Mouse (Mus musculus): ENCODE measurements at regions not wholly inside any gene's neighbourhood (a gene's known extent, or its start where the extent isn't known, plus 50 kb on each side); places are given as distances from the start of the nearest gene placed in this dataset.
"Not testable (repeated sequence)": the region's sequence is repeated elsewhere in the genome, so short reads cannot be mapped to it uniquely, and the experiment has no call there.

DNA sequence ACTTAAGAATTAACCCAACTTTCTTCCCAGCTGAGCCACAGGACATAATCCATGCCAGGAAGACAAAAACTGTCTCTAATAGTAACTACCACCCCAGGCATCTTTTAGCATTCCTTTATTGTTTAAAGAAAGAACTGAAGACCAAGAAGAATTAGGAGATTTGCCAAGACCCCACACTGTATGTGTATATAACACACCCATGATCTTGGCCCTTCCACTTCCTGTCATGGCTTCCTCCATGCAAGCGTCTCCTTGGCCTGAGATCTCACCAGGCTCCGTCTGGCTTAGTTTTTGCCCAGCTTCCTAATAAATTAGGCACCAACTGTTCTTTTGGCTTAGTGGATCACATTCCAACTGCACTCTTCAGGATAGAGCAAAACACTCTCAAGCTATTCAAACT is 215.9 kb upstream of the Tenm4 start:
- no peak for DNase-seq (ENCODE audit: low spot score)

DNA sequence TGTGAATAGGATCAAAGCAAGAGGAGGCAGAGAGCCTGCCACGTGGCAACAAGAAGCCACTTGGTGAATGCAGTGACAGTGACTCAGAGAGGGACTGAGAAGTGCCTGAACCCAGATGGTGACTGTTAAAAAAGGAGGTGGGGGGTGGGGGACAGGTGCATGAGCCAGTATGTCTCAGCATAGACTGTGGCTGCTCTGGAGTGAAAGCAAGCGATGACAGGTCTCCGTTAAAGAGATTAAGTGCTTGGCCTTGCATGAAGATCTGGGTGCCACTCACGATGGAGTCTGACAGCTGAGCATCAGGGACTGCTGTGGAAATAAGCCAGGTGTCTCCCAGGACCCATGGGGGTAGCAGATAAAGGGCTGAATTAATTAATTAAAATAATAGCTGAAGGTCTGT is 212.0 kb upstream of the Tenm4 start:
- no peak for DNase-seq (ENCODE audit: low spot score)

DNA sequence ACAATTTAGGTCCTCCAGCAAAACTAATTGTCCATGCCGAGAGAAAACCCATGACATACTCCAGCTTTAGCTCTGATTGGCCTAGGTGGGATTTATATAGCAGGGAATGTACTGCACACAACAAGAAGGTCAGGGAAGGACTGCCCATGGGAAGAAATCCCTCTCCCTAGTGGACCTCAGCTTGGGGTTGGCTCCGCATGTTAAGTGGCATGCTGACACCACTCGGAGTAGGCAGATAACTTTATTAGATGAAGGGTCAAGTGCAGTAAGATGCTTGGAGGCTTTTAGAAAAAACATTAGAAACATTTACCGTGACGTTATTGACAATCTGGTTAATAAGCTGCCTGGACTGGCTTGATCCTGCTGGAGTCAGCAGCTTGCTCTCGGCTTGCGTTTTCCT is 199.2 kb upstream of the Tenm4 start:
- no peak for DNase-seq (ENCODE audit: low spot score)

DNA sequence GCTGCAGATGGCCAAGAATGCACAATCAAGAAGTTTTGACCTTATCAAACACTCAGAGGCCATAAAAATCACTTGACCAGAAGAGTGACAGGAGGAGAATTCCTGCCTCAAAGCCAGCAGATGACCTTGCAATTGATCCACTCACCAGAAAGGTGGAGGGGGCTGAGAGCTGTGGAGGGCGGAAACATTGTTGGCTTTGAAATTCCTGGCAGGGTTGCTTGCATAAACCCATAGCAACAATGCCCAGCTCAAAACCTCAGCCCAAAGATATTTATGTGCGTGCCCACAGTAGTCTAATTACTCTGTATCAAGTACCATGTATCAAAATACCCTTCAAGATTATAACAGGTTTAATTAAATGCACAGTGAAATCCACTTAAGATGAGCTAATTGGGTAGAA is 197.0 kb upstream of the Tenm4 start:
- no peak for DNase-seq (ENCODE audit: low spot score)

DNA sequence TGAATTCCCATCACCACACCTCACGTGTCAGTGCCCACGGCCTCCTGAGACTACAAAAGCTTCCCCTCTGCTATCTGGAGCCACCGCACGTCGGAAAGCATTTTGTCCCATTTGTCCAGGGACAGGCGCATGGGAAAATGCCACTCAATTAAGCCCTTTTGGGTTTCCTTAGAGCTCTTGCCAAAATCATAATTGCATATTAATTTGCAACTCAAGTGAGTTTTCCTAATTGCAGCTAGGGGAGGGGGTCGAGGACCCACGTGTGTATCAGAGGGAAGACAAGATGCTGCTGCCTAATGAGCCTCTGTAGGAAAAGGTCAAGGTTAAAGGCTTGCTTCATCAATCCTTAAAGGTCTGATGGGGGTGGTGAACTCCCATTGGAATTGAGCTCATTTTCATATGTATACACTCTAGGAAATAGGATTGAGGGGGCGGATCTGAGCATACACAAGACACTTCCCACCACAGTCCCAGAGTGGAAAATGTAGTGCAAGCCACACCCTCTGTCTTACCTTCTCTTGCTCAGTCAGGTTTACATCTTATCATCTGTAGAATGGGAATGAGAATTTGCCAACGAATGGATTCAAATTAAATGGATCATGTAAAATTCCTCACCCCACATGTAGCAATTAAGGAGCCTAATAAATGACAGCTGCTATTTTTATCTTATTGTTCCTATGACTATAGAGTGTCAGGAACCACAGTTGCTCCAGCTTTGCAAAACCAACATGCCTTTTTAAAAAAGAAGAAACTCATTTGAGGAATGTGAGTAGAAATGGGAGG is 179.6 kb upstream of the Tenm4 start:
- DNase-seq (ENCODE audit: low spot score): no peak

DNA sequence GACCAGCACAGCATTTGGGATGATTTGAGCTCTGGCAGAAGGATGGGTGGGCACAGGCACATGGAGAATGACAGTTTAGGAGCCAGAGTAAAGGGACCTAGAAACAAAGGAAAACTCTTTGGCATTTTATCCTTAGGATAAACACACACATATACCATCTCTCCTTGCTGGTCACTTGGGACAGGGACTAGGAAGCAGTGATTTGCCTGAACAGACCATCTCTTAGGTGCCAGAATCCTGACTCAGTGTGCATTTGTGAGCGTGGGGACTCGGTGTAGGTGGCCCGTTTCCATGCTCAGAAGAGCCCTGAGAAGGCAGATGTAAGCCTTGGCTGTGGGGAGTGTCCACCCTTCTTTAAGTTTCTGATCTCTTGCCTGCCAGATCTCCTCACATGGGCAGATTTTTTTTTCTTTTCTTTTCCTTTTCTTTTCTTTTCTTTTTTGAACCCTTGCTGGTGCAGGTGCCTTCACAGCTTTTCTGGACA is 179.0 kb upstream of the Tenm4 start:
- DNase-seq (ENCODE audit: low spot score): no peak

DNA sequence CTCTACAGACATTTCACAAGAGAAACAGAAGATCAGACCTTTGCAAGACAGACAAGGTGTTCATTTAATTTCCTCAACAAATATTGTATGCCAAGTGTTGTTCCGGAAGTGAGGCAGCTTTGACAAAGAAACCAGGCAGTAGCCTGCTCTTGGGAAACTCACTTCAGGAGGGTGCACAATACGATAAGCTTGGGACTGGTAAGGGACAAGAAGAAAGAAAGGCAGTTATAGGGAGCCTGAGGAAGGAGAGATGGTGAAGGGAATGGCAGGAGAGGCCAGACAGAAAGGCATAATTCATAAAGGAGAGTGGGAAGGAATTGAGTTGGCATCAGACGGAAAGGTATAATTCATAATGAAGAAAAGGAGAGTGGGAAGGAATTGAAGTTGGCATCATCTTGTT is 178.5 kb upstream of the Tenm4 start:
- DNase-seq (ENCODE audit: low spot score): no peak

DNA sequence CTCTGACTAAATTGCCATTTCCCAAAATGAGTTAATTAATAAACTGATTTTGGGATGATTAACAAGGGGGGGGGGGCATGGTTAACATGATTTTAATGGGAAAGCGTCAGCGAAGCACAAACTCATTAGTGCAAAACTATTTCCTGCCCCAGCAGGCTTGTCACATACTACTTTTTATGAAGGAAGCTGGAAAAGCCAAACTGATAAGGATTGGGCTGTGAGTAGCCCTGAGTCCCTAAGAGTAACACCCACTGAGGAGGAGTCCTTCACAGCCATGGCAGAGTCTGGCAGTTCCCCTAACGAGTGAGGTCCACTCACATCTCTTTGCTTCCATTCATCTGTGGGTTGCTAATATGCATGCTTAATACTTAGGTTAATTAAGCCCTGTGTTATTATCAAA is 173.9 kb upstream of the Tenm4 start:
- no peak for DNase-seq (ENCODE audit: low spot score)

DNA sequence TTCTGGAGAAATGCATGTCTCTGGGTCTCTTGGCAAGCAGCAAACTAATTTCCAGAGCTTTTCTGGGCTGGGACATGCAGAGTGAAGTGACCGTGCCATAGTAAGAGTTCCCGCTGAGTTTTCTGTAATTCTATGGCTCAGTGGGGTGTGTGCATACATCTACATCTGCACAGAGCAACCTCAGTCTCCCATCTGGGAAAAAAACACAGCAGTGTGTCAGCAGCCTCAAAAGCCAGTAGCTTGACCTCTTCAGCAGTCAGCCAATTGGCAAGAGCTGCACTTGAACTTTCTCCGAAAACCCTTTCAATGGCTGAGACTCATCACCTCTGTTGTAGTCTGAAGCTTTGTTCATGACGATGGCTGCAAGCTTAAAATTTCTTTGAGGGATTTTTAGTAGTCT is 171.9 kb upstream of the Tenm4 start:
- no peak for DNase-seq (ENCODE audit: low spot score)

DNA sequence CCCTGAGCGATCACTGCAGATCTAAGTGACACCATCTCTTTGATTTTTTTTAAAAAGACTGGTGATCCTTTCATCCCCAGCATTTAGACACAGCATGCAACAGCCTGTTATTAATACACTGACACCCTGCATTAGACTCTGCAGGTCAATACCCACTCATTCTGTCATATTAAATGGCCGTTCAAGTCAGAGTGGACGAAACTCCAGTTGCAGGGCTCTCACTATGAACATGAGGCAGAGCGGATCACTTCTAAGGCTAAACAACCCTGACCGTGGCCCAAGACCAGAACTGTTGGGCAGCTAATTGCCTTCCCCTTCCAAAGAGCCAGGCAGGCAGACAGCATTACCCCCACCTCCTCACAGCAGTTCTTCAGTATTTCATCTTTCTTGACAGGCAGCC is 168.6 kb upstream of the Tenm4 start:
- DNase-seq (ENCODE audit: low spot score): no peak

DNA sequence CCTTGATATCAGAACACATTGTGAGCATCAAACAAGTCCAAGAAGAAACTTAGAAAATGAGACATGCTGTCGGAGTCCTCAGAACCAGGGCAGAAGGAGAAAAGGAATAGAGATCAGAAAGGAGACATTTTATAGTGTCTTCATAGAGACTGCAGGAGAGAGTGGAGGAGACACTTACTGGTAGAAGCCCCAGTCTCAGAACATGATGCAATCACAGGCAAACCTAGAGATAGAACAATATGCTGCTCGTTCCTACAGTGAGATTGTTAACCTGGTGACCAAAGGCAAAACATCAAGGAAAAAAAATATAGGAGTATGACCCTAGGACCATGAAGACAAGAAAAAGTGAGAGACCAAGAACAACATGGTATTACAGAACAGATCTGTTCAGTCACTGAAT is 164.7 kb upstream of the Tenm4 start:
- no peak for DNase-seq (ENCODE audit: low spot score)

DNA sequence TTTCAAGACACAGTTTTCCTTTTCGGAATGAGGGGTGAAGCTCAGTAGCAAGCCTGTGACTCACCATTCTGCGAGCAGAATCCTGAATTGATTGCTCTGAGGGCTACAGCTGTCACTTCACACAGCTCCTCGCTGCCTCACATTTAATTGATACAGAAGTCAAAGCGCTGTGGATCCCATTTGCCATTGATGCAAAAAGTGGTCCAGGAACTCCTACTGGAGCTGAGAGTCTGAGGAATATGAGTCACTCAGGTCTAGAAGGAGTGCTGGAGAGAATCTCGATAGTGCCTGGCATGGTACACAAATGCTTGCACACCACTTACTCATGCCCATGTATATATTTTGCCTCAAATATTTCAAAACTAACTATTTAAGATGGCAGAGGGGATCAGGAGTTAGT is 158.0 kb upstream of the Tenm4 start:
- DNase-seq (ENCODE audit: low spot score): no peak

DNA sequence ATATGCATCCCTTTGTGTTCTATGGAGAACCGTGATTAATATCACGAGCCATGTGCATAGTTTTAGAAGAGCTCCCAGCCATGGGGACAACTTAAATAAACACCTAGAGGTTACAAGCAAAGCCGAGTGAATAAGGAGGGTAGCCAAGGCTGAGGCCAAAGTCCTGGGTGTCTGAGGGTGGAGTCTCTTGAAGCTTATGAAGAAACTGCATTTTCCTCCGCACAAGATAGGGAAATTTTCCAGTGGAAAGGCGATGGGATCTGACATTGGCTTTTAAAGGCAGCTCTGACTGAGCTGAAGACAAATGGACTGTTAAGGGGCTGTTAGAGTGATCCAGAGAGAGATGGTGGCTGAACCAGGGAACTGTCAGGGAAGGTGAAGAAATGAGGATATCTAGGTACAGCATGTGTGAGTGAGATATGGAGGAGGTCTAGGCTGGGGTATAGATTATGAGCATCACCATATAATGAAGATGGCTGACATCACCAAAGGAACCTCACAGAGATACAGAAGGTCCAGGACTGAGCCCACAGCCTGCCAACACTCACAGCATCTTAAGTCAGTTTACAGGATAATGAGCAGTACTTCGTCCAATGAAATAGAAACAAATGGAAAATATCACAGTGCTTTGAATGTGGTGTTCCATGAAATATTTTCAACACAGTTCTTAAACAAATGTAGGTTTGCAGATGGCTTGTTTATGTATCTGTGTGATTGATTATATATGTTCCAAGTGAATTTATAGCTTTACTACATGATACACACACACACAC is 153.7 kb upstream of the Tenm4 start:
- DNase-seq (ENCODE audit: low spot score): no peak

DNA sequence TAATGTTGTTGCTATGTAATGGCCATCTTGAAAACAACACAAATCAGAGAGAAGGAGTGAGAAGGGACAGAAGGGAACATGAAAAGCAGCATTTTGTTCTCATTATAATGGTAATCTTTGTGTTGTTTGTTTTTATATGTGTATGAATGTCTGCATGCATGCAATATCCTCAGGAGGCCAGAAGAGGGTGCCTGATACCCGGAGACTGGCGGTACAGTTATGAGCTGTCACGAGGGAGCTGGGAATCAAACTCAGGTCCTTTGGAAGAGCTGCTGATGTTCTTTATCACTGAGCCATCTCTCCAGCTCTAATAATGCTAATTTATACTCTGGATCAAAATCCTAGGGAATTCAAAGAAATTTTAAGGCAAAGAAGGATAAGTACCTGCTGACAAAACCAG is 147.0 kb upstream of the Tenm4 start:
- DNase-seq (ENCODE audit: low spot score): no peak

DNA sequence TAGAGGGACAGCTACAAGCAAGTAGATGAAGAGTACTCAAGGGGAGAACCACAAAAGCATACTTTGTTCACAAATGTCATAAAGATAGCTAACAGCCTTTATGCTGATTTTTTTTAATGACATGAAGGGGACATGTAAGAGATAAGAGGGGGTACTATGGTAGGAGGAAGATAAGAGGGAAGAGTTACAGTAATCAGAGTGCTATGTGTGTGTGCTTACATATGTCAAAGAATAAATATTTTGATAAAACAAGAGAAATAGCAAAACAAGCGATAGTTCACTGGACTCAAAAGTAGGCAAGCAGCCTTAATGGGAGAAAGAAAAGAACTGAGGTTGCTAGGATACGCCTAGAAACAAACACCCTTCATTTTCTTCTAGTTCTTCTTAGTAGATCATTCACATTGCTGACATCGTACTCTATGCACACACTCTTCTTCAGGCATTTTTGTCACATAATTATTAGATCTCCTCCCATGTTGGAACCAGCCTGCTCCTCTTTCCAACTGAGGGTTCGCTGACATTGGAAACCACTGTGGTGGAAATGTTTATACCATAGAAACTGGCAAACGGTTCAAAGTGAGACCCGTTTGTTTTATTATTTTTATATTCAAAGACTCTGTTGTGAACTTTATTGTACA is 144.1 kb upstream of the Tenm4 start:
- DNase-seq (ENCODE audit: low spot score): no peak

DNA sequence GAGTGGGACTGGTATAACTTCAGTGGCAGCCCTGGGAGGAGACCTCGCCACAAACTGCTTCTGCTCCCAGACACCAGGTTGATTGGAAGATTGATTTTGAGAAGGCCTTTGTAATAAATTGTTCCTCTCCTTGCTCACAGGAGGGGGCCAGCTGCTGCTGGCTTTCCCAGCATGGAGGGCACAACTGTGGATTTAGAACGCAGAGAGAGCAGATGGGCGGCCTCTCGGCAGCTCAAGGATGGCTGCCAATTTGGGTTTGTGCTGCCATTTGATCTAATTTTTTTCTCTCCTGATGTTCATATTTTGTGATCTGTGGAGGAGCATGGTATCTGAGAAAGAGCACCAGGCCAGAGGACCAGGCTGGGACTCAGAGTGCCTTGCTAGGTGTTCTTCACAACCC is 137.4 kb upstream of the Tenm4 start:
- DNase-seq (ENCODE audit: low spot score): no peak

DNA sequence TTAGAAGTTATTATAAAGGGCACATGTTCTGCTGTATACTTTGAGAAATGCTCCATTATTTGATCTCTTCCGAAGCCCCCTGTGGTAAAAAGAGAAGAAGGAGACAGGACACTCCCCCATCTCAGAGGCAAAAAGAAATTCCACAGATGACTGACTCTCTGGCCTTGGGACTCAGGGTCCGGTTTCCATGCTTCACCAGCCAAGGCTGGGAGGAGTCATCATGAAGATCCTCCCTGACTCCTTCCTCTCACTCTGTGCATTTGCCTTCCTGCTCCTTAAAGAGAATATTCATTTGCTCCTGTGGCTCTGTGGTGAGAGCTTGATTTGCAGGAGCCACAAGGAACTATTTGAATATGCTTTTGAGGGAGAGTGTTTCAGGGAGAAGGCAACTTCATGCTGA is 135.6 kb upstream of the Tenm4 start:
- DNase-seq (ENCODE audit: low spot score): no peak

DNA sequence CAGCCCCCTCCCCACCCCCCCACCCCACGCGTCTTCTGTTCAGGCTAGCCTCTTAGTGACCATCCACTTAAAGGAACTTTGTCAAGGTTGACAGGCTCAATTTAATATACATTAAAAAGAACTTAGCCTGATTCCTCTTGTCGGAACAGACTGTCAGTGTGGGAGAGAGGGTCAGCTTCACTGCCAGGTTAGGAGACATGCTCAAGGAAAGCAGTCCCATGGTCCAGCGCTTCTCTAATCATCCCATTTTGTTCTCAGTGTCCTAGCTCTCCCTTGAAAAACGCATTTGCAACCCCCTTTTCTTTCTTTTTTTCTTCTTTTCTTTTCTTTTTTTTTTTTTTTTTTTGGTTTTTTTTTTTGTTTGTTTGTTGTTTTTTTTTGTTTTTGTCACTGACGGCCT is 131.4 kb upstream of the Tenm4 start:
- DNase-seq (ENCODE audit: low spot score): no peak

DNA sequence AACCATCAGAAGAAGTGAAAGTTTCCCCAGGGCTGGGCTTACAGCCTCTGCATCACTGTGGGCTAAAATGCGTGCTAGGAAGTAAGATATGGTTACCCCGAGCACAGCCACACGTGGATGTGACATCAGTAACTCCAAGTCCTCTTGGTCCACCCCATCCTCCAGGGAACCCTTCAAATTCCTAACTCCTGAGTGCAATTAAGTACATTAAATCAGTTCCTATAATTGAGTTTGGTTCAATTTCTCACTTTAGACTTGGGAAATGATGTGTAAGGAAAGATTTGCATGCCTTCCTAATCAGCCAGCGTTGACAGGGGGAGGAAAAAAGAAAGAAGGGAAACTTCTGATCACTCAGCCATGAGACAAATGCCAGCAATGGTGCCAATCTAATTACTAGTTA is 129.2 kb upstream of the Tenm4 start:
- DNase-seq (ENCODE audit: low spot score): no peak

DNA sequence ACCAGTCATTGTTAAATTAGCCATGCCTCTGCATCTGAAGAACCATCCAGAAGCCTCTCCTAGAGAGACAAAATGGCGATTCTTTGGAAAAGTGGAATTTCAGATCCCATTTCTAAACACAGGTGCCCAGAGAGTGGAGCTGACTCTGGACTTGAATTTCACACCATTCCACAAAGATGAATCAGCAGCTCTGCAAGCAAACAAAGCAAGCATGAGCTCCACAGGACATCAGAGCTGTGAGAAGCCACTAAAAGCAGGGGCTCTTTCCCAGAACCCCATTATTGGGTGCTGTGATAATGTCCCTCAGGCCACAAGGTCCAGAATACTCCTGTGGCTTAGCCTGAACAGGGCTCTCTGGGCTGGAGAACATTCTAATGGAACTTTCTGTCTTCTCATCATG is 119.4 kb upstream of the Tenm4 start:
- DNase-seq (ENCODE audit: low spot score): no peak

DNA sequence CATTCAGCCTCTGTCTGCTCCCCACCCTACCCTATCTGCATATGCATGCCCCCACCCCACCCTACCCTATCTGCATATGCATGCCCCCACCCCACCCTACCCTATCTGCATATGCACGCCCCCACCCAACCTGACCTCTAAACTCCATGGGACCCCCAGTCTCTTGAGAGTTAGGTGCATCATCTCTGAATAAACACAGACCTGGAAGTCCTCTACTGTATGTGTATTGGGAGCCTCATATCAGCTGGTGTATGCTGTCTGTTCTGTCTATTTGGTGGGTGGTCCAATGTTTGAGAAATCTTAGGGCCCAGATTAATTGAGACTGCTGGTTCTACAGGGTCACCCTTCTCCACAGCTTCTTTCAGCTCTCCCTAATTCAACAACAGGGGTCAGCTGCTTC is 109.4 kb upstream of the Tenm4 start:
- DNase-seq (ENCODE audit: low spot score): not testable (repeated sequence)

DNA sequence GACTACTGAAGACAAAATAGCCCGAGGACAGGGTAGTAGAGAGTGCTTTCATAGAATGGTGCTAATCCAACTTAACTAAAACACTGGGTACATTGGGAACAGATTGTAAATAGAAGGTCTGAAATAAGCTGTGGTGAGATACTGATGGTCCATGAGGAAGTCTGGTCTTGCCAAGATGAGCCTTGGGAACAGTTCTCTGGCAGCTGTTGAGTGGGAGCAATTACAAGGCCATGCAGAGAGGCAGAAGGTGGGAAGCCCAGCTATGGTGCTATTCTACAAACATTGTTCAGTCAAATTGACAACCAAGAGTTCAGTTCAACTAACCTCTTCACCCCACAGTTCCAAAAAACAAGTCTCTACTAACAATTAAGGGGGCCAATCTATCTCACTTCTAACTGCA is 92.5 kb upstream of the Tenm4 start:
- no peak for DNase-seq (ENCODE audit: low spot score)

DNA sequence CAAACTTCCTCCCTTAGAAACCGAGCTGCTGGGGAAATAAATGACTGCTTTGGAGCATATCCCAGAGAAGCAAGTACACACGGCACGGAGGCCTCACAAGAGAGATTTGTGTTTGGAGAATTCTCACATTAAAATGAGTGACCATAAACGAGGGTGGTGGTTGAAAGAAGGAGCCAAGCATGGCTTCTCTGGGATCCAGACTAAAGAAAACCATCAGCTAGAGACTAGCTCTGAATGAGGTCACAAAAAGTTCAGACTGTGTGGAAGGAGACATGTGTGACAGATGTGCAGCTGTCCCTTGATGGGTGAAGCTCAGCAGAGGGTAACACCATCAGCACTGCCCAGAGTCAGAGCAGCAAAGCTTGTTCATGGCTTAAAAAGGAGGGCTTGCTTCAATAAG is 89.4 kb upstream of the Tenm4 start:
- no peak for DNase-seq (ENCODE audit: low spot score)

All from ovary, adult 18-20 months (tissue).